Mouse (Mus musculus): ENCODE results near the gene Mylpf. TPM values are rescaled to one million over a fixed set of nuclear protein-coding genes. Genes with fewer than 3 reads are reported as not detected.

Mylpf gene
- polyA plus RNA-seq (2017; shearing (Covaris generic)) = 13.0 TPM

GRCm38 (mm10) chr7:127208553-127209438 is at the start of gene Mylpf:
Gene Mylpf (plus strand): TSS chr7:127208890.

GRCm38 (mm10) chr7:127195544-127196295 is 13.0 kb upstream of the Mylpf start, which contains the start of gene Cd2bp2:
Gene Cd2bp2 (minus strand): TSS chr7:127196050.

GRCm38 (mm10) chr7:127208295-127208552 is 466 bp upstream of the Mylpf start, which contains the start of gene Tbc1d10b:
Gene Tbc1d10b (minus strand): TSS chr7:127208468.

GRCm38 (mm10) chr7:127232622-127233367 is 24.1 kb downstream of the Mylpf start, which contains the start of the genes Zfp553 and Sept1:
Gene Zfp553 (plus strand): TSS chr7:127233061.
Gene Sept1 (minus strand): TSS chr7:127233130.

GRCm38 (mm10) chr7:127243870-127244657 is 35.4 kb downstream of the Mylpf start, which contains the start of gene Zfp771:
Gene Zfp771 (plus strand): TSS chr7:127244274.

GRCm38 (mm10) chr7:127260309-127261111 is 51.8 kb downstream of the Mylpf start, which contains the start of gene Dctpp1:
Gene Dctpp1 (minus strand): TSS chr7:127260709.

Other genes with a start within 250 kb of the Mylpf start
- 127 TPM for gene Cdipt, start 233.0 kb upstream of the Mylpf start, polyA plus RNA-seq (2017; shearing (Covaris generic))
- gene Cdiptos, start 232.8 kb upstream of the Mylpf start, polyA plus RNA-seq (2017; shearing (Covaris generic)) = 0.57 TPM
- gene Mvp, start 194.3 kb upstream of the Mylpf start, polyA plus RNA-seq (2017; shearing (Covaris generic)) = 75.7 TPM
- 1.7 TPM for gene Pagr1b, start 192.4 kb upstream of the Mylpf start, polyA plus RNA-seq (2017; shearing (Covaris generic))
- gene Pagr1a, start 191.5 kb upstream of the Mylpf start, polyA plus RNA-seq (2017; shearing (Covaris generic)) = 49.8 TPM
- gene Gm42742, start 187.8 kb upstream of the Mylpf start, polyA plus RNA-seq (2017; shearing (Covaris generic)) = 13.4 TPM
- 4.9 TPM for gene Prrt2, start 187.7 kb upstream of the Mylpf start, polyA plus RNA-seq (2017; shearing (Covaris generic))
- 66.5 TPM for gene Maz, start 181.9 kb upstream of the Mylpf start, polyA plus RNA-seq (2017; shearing (Covaris generic))
- gene Kif22, start 166.4 kb upstream of the Mylpf start, polyA plus RNA-seq (2017; shearing (Covaris generic)) = 3.0 TPM
- gene Zg16, start 121.6 kb upstream of the Mylpf start, polyA plus RNA-seq (2017; shearing (Covaris generic)) = not detected
- gene AI467606, start 117.5 kb upstream of the Mylpf start, polyA plus RNA-seq (2017; shearing (Covaris generic)) = 70.4 TPM
- gene Qprt, start 86.7 kb upstream of the Mylpf start, polyA plus RNA-seq (2017; shearing (Covaris generic)) = 11.2 TPM
- 49.4 TPM for gene Spn, start 71.1 kb upstream of the Mylpf start, polyA plus RNA-seq (2017; shearing (Covaris generic))
- gene Cd2bp2, start 12.8 kb upstream of the Mylpf start, polyA plus RNA-seq (2017; shearing (Covaris generic)) = 72.4 TPM
- gene Tbc1d10b, start 422 bp upstream of the Mylpf start, polyA plus RNA-seq (2017; shearing (Covaris generic)) = 63.5 TPM
- 6.8 TPM for gene Zfp553, start 24.2 kb downstream of the Mylpf start, polyA plus RNA-seq (2017; shearing (Covaris generic))
- gene Sept1, start 24.2 kb downstream of the Mylpf start, polyA plus RNA-seq (2017; shearing (Covaris generic)) = 491 TPM
- gene Zfp771, start 35.4 kb downstream of the Mylpf start, polyA plus RNA-seq (2017; shearing (Covaris generic)) = 5.0 TPM
- 18.2 TPM for gene Dctpp1, start 51.8 kb downstream of the Mylpf start, polyA plus RNA-seq (2017; shearing (Covaris generic))
- gene Sephs2, start 65.2 kb downstream of the Mylpf start, polyA plus RNA-seq (2017; shearing (Covaris generic)) = 31.4 TPM
- gene Itgal, start 87.4 kb downstream of the Mylpf start, polyA plus RNA-seq (2017; shearing (Covaris generic)) = 375 TPM
- 0.27 TPM for gene Zfp768, start 136.7 kb downstream of the Mylpf start, polyA plus RNA-seq (2017; shearing (Covaris generic))
- 21.0 TPM for gene Zfp747, start 167.2 kb downstream of the Mylpf start, polyA plus RNA-seq (2017; shearing (Covaris generic))
- 7.3 TPM for gene 9130019O22Rik, start 178.3 kb downstream of the Mylpf start, polyA plus RNA-seq (2017; shearing (Covaris generic))
- 4.4 TPM for gene E430018J23Rik, start 184.7 kb downstream of the Mylpf start, polyA plus RNA-seq (2017; shearing (Covaris generic))
- gene Zfp764, start 197.9 kb downstream of the Mylpf start, polyA plus RNA-seq (2017; shearing (Covaris generic)) = 13.3 TPM
- gene Zfp688, start 213.2 kb downstream of the Mylpf start, polyA plus RNA-seq (2017; shearing (Covaris generic)) = 24.7 TPM
- gene Zfp689, start 240.3 kb downstream of the Mylpf start, polyA plus RNA-seq (2017; shearing (Covaris generic)) = 7.4 TPM